Mouse (Mus musculus) testis, adult 10 weeks (tissue): ENCODE data around the gene H2afy2. TPM values are rescaled to one million over a fixed set of nuclear protein-coding genes. Genes with fewer than 3 reads are reported as not detected.

ENCODE experiments used
- polyA plus RNA-seq: library from polyadenylated mRNA; stranded (reverse); fragments of 350-450 nt; fragmentation: Illumina TruSeq; extraction: RNeasy Lipid Tissue Mini Kit (QIAGEN cat#74804); gene quantifications from one replicate; pipeline ENCODE4 v1.2.3, GENCODE M21; 2014; ENCODE audit warnings: low read depth, low replicate concordance

The H2afy2 gene
- polyA plus RNA-seq: 3.8 TPM

DNA sequence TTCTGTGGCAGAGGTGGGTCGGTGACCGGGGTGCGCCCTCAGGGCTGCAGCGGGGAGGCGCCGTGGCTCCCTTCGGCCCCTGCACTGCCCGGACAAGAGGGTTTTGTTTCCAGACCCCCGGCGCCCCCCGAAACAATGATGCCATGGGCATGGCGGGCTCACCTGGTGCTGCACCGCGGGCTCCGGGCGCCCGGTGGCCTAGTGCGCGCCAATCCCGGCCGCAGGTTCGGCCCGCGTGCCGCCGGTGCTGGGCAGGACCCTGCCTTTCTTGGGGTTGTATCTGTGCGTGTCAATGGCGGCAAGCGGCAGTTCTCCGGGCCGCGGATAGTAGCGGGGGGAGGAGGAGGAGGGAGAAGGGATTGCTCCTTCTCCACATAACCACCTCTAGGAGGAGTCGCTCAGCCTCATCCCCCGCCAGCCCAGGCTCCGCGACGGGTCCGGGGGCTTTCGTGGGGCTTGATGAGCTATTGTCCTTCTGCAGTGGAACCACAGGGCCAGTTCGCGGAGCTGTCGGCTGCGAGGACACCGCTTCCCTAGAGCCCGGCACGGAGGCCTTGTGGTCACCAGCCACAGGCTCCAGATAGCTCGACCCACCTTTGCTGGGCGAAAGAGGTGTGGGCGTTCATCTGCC lies at the start of gene H2afy2:
TSS of gene H2afy2 (minus strand) at position 527 of the 631 bp plus-strand sequence.

DNA sequence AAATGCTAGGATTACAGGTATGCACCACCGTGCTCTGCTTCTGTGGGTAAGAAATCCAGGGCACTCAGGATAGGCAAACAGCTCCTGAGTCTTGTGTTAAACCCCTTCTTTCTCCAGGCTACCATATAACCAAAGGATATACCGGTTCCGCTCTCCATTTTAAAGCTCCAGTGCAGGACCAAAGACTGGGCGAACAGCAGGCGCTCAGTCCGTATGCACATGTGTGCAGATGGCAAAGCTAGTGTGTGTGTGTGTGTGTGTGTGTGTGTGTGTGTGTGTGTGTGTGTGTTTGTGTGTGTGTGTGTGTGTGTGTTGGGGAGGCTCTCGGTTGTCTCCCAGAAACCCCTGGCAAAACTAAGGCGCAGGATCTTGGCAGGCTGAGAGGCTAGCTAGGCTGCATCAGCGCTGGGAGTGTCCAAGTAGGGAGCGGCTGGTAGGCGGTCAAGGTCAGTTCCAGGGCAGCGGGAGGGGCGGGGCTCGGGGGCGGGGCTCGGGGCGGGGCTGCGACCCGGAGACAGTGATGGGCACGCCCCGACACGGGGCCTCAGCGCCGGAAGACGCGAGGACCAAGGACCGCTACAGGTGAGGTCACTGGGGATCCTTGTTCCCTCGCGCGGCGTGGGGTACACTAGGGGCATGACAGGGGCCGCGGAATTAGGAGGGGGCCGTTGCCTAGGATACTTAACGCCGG lies 69.0 kb downstream of the H2afy2 start, which contains the start of gene Aifm2:
TSS of gene Aifm2 (plus strand) at position 493 of the 691 bp plus-strand sequence.

DNA sequence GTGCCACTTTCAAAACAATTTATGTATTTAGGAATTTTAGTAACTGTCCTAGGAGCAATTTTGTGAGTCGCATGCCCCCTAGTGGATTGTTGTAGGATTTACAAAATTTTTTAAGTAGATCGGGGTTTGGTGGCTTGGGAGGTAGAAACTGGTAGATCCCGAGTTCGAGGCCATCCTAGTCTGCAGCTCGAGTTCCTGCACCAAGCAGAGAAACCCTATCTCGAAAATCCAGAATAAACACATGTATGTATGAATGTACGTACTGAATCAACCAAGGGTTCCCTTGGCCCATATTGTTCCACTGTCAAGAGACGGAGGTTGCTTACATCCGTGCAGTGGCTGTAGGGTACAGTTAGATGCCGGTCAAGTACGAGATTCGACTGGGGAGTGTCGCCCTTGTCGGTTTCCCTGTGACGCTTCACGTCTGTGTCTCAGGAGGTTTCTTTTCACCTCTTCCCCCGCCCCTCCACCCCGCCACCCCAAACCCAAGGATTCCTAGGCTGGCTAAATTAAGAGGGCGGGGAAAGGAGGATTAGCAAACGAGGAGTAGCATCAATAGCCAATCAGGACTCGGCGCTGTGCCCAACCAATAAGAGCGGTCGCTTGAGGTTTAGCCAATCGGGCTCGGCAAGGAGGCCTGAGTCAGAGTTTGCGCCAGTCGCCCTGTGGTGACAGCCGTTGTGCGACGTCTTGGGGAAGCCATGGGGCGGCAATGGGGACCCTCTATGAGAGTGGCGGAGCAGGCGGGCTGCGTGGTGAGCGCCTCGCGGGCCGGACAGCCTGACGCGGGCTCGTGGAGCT lies 88.9 kb downstream of the H2afy2 start, which contains the start of gene Tysnd1:
TSS of gene Tysnd1 (plus strand) at position 645 of the 801 bp plus-strand sequence.

Other genes starting within 250 kb of the H2afy2 start
- not detected for gene Npffr1, start 188.7 kb downstream of the H2afy2 start, polyA plus RNA-seq
- 27.5 TPM for gene Ppa1, start 135.6 kb downstream of the H2afy2 start, polyA plus RNA-seq
- 241 TPM for gene Sar1a, start 103.8 kb downstream of the H2afy2 start, polyA plus RNA-seq
- 0.91 TPM for gene Tysnd1, start 88.6 kb downstream of the H2afy2 start, polyA plus RNA-seq
- gene Aifm2, start 68.9 kb downstream of the H2afy2 start, polyA plus RNA-seq: 4.2 TPM
- 0.48 TPM for gene Col13a1, start 195.0 kb upstream of the H2afy2 start, polyA plus RNA-seq